Mouse (Mus musculus) adrenal gland, adult 8-10 months (tissue): ENCODE results near the gene Myd88. TPM values are rescaled to one million over a fixed set of nuclear protein-coding genes. Genes with fewer than 3 reads are reported as not detected.
A peak's percentile ranks its signal among the peaks of the same experiment; 100 is the strongest.

ENCODE experiments used
- DNase-seq: peaks from one replicate; pipeline ENCODE4 v3.0.0; 2022
- total RNA-seq, 4 experiments: library from RNA; stranded (reverse); gene quantifications; 2 replicates each; pipeline ENCODE4 v1.2.4; 2022

Gene Myd88
- total RNA-seq, 4 experiments from 2014 or later: 28.2 to 43.0 (median 31.7) TPM

- peak; percentile 74 for DNase-seq
These were observed 1.5 kb downstream of the Myd88 start, which contains the start of gene Acaa1a for GRCm38 (mm10) chr9:119339558-119340211. Gene Acaa1a (plus strand): TSS chr9:119339676.

DNA sequence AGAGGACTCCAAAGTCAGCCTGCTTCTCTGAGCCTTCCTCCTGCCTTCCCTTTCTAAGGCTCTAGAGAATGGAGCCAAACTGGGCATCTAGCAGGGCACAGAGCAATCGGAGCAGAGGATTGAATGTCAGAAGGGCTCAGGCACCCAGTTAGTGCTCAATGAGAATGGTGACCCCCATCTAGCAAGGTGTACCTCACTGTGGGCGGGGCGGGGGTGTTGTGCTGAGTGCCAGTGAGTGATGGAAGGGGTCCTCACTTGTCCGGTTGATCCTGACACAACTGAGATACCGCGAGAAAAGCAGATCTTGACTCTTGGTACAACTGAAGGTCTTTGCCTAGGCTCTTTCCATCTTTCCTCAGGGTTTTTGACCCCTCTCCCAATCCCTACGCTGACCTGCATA, 2.1 kb downstream of the Myd88 start:
- no peak for DNase-seq

DNA sequence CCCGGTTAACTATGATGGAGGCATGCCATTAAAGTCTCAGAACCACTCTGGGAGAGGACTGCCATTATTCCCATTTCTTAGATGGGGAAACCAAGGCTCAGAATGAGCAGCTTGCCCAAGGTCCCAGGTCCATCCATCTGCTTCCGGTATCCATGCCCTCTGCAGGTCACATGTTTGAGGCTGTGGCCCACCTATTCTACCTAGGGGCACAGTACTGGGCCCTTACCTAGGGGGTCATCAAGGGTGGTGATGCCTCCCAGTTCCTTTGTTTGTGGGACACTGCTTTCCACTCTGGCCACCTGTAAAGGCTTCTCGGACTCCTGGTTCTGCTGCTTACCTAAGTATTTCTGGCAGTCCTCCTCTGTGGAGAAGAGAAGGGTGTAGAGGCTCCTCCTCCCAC, 2.9 kb downstream of the Myd88 start:
- DNase-seq: no peak

- no peak for DNase-seq
These were observed 3.4 kb downstream of the Myd88 start for GRCm38 (mm10) chr9:119337842-119338241.

DNA sequence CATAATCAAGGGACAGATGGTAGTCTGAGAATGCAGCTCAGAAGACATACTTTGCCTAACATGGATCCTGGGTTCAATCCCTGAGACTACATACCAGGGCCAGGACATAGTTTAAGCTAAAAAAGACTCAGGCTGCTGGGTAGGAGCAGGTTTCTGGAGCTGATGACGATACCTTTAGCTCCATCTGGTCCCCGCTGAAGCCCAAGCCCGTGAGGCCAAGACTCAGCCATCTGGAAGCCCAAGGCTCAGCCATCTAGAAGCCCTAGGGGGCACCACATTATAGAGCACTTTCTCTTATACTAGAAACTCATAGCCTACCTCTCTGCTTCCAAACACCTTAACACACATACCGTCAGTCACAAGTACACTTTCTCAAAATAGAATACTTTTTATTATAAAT, 5.6 kb downstream of the Myd88 start:
- no peak for DNase-seq

DNA sequence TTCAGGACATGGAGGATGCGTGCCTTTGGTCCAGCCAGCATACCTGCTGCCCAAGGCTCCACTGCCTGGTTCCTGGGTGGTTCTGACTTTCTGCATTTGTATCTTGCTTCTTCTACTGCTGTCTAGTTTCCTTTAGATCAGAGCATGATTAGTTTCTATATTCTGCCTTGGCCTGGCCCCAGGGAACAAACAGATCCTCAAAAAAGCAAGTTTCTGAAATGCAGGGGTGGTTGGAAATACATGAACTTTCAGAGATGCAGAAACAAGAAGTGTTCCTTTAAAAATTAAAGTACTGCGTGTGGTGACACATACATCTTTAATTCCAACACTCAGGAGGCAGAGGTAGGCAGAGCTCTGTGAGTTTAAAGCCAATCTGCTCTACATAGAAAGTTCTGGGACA, 6.4 kb downstream of the Myd88 start:
- DNase-seq: no peak

DNA sequence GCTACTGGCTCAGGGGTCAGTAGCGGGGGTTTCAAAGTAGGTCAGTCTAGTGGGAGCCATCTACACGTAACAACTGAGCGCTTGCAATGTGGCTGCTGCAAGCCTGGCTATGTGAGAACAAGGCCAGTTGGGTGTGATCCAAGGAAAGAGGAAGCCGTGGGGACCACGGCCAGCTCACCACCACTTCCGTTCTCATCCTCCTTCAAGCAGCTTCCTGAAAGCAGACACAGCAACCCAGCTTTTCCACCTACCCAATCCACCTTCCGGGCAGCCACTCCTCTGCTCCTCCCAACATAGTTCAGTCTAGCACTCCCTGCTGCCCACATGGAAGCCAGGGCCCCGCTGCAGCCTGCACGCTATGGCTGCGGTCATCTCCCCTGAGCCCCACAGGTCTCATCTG, 6.9 kb downstream of the Myd88 start:
- no peak for DNase-seq

GRCm38 (mm10) chr9:119330186-119330963, 10.8 kb downstream of the Myd88 start:
- DNase-seq: peak; percentile 50

- no peak for DNase-seq
These were observed 12.7 kb downstream of the Myd88 start for GRCm38 (mm10) chr9:119328488-119328887.

GRCm38 (mm10) chr9:119324130-119324529, 17.1 kb downstream of the Myd88 start:
- DNase-seq: no peak

GRCm38 (mm10) chr9:119323260-119323645, 18.0 kb downstream of the Myd88 start:
- DNase-seq: no peak

DNA sequence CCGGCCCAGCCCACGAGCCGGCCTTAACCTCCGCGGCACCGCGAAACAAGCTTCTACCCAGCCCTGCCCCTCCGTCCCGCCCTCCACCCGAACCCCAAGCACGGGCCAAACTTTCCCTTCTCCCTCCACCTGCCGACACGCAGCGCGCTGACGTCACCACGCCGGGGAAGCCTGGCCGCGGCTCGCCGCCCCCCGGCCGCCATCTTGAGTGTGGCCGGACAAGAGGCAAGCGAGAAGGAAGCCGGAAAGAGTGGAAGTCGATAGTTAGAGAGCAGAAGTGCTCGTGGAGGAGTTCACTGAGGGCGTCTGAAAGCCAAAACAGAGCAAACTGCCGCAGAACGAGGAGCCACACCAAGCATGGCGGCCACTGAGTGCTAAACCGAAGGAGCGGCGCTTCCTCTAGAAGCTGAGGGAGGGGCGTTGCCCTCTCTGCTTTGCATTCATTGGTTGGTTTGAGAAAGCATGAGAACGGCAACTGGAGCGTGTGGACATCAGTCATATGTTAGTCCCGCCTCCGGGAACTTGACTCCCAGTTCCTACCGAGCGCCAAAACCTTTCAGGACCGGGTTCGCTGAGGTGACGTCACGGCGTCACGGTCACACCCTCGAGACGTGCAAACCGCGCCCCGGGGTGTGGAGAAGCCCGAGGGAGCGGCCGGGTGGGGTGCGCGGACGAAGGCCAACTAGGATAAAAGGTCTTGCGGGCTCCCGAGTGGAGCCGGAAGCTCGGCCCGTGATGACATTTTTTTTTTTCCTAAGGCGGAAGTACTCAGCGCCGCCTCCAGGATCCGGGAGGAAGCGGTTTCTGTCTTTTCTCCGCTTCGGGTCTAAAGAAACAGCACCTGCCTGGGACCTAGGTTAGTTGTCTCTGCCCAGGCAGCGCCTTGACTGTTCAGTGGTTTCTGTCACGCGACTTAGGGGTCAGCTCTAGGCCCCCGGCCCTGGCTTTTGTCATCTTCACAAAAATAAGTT, 18.6 kb downstream of the Myd88 start, which contains the start of gene Oxsr1:
Gene Oxsr1 (minus strand): TSS at position 139 of the 971 bp plus-strand sequence.
- peak; percentile 100 for DNase-seq

DNA sequence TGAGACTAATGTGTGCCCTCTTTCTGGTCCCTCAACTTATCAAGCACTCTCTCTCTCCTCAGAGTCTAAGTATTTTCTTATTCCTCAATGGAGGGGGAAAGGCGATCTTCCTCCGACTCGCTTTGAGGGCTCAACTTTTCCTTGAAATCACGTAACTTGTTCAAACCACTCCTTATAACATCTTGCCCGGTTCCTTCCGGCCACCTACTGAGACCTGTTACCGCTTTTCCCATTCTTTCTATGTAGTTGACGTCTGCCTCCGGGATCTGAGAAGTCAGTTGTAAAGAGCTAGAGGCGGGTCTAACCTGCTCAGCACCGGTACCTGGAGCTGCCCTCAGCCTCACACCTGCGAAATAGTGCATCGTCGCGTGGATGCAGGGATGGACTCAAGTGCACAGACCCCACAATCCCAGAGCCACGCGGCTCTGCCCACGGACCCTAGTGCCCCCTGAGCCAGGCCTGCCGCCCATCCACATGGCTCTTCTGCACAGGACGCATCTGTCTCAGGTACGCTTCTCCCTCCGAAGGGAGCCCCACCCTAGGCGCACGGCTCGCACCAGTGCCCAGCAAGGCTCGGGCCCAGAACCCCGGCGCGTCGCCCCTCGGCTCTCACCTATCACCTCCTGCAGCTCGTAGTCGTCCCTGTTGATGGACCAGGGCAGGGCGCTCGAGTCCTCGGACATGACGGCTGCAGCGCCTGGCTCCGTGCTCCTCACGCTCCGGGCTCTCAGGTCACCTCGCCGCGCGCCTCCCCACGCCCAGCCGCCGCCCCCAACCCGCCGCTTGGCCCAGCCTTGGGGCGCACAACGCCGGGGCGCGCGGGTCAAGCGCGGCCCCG, 19.6 kb downstream of the Myd88 start:
- DNase-seq: no peak

DNA sequence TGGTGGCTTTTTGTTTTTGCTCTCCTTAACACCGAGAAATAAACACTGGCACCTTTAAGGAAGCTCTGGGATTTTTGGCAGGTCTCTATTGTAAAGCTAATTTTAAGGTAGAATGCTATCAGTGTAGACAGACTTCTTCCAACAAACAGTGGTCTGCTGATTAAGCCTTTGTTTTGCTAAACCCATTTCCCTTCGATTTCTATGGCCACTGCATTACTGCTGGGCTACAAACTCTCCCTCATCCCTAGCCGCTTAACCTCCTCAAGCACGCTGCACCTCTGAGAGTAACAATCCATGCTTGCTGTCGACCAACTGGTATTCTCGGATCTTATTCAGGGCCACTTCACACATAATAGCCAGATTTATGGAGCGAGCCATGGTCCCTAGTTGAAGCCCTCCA, 20.3 kb downstream of the Myd88 start:
- no peak for DNase-seq

- no peak for DNase-seq
These were observed 20.8 kb downstream of the Myd88 start for GRCm38 (mm10) chr9:119320446-119320845.

DNA sequence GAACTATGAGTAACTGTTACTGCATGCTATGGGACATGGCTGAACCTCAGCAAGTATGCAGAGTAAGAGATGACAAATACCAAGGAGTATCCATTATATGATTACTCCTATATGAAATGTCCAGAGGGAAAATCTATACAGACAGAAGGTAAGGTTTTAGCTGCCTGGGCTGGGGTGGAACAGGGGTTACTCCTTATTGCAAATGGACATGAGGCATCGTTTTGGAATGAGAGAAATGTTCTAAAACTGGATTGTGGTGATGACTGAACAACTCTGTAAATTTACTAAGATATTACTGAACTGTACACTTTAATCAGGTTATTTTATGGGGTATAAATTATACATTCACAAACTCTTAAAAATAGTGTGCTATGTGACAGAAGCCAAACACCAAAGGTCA, 22.3 kb downstream of the Myd88 start:
- DNase-seq: no peak

DNA sequence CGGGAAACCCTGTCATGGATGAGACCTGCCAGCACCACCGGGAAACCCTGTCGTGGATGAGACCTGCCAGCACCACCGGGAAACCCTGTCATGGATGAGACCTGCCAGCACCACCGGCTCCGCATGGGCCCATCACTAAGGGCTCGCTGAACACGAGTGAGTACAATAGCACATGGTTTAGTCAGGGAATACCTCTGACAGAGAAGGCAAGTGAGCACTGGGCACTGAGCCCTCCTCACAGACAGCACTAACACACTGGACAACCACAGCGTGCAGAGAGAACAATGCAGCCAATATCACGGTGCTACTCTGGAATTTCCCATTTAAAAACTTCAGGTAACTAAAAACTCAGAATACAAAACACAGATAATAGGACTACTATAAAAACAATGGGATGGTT, 28.1 kb downstream of the Myd88 start:
- no peak for DNase-seq

DNA sequence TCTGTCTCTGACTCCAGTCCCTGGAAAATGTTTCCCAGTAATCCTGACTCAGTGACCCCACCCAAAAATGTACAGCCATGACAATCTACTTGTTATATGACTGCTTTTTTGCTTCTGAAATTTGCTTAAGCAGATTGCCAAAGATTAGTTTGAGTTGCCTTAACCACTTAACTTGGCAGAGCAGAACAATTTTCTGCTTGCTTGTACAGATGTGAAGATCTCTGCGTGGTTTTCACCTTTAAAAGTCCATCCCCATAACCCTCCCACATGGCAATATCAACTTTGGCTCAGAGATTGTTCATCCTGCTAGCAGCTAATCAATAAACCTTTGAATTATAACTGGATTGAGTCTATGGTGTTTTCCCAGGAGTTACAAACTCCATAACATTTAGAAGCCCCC, 32.1 kb downstream of the Myd88 start:
- DNase-seq: no peak

DNA sequence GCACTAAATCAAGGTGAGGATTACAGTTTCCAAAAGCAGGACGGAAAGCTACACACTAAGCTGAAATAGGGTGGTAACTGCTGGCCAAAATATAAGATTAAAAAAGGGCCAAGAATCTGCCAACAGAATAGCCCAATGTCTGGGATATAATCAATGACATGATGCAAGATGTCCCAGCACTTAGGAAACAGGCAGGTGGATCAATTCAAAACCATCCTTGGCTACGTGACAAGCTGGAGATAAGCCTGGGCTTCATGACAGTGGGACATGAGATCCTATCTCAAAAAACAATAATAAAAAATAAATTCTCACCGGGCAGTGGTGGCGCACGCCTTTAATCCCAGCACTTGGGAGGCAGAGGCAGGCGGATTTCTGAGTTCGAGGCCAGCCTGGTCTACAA, 35.3 kb downstream of the Myd88 start:
- DNase-seq: no peak

GRCm38 (mm10) chr9:119298563-119298962, 42.6 kb downstream of the Myd88 start:
- DNase-seq: no peak

GRCm38 (mm10) chr9:119297696-119298095, 43.5 kb downstream of the Myd88 start:
- DNase-seq: no peak

GRCm38 (mm10) chr9:119290791-119291190, 50.4 kb downstream of the Myd88 start:
- DNase-seq: no peak
